Mouse (Mus musculus): ENCODE data around the gene Slc5a11.

GRCm38 (mm10) chr7:123209864-123210263 is 4.7 kb upstream of the Slc5a11 start:
- TF ChIP-seq CTCF (conservative IDR thresholded peaks at IDR 0.05; ENCODE audit: insufficient read depth, insufficient read length, low read depth, low read length) (no peak), POLR2A (IDR thresholded peaks at IDR 0.05; ENCODE audit: low read depth, low read length) (no peak)
